Mouse (Mus musculus) spleen, embryonic (tissue): Measurements from ENCODE around the gene Taf11.

ENCODE experiments used
- CTCF ChIA-PET: fragments of 350-600 bp; sonication (Branson Sonifier 250); formaldehyde crosslinking; loops from one replicate; lab custom pipeline; 2022; lab: Charles Lee

Gene Taf11

DNA sequence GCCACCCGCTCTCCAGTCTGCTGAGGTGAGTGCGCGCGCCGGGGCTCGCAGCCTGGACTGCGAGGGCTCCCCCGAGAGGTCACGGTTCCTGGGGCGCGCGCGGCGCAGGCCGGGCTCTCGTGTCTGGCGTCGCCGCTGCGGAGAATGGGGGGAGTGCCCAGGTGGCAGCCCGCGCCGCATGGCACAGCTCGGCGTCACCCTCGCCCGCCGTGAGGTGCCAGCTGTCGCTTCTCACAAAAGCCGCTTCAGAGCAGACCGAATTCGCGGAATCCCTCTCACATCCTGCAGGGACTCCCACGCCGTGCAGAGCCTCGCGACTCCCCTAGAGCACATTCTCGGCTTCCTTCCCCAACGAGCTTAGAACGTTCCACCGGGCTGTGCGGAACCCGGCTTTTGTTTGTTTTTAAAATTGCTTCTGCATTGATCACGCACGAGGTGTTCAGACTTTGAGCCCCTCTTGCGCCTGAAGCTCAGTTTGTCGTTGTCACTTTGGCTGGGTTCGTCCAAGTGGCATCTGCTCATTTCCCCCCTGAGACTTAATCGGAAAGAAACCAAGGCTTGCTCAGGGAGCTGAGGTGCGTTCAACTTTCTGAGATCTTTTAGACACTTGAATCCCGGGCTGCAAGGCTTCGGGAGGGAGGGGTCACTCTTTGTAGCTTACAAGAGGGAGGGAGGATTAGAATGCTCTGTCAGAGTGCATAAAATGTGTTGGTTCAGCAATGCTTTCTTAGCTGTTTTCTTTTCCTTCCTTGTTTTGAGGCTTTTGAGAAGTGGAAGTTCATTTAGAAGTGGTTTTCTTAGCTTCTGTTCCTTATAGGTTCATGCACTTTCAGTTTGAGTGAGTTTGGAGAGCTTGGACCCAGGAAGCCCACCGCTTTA lies at the start of gene Taf11:
Gene Taf11, minus strand, starts transcription at position 223 of the 879 bp plus-strand sequence.
- CTCF ChIA-PET: no interaction called here

DNA sequence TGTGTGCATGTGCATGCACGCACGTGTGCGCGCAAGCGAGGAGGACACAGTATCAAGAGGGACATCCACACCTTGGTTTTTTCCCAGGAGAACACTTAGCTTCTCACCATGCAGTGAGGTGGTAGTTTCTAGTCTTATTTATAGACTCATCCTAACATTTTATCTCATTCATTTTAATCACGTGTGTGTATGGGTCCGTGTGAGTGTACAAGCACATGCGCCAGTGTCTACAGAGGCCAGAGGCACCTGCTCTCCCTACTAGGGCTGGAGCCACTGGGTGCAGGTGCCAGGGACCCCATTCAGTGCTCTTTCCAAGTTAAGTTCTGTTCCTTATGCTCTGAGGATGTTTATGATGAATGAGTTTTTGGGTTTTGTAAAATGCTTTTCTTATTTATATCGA lies 48.0 kb upstream of the Taf11 start:
- CTCF ChIA-PET: no interaction called here

DNA sequence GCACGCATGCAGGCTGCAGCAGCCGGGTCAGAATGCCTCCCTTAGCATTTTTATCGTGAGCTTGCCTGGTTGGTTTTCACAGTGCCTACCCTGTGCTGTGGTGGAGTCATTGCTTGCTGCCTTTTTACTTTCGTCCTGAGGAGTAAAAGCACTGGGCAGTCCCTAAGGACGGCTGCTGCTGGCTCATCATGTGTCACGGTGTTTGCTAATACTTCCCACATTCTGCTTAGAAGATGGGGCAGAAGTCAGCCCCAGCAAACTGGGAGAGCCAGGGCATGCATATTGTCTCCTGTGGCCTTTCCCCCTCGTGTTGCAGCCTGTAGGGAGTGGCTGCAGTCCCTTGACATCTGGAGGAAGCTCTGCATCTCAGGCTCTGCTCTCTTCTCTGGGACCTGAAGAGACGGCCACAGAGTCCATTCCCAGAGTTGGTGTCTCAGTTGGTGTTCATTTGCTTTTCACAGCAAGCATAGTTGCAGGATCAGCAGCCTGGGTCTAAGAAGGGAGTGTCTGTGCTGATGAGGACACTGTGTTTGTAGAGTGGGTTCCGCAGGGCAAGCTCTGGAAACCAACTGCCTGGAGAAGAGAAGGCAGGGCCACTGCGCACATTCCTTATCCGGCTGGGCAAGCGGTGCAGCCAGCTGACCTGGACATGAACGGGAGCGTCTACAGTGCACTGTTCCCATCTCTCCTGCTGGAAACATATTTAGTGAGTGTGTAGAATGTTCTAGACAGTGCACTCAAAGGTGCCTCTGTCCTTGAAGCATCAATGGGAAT lies 45.2 kb upstream of the Taf11 start:
- CTCF ChIA-PET: no interaction called here

- CTCF ChIA-PET: no interaction called here
Measured at GRCm38 (mm10) chr17:27953136-27953535, 43.5 kb upstream of the Taf11 start.

DNA sequence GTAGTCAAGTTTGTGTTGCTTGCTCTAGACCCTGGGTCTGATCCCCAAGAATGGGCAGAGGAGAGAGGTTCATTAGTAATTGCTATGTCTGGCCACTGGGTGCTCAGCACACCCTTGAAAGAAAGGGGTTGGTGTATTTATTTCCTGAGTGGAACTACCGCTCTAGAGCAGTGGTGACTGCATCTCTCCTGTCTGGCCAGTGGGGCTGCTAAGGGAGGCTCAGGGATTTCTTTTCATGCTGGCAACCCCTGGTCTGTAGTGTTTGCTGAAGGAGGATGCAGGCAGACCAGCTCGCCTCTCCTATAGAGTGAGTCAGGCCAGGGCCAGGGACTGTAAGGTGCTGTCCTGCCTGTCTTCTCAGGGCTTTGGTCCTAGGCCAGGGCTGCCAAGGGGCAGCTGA lies 37.5 kb upstream of the Taf11 start:
- CTCF ChIA-PET: no interaction called here

- CTCF ChIA-PET: interaction anchor here (0.6 kb wide), 1 partner anchor 311 kb away, joined by 10 read pairs; the partner anchor contains the start of gene RPS10-NUDT3
Measured at GRCm38 (mm10) chr17:27946371-27946770, 36.7 kb upstream of the Taf11 start.

GRCm38 (mm10) chr17:27945546-27946216 lies 36.0 kb upstream of the Taf11 start:
- CTCF ChIA-PET: interaction anchor here (0.6 kb wide), 1 partner anchor 311 kb away, joined by 10 read pairs; the partner anchor contains the start of gene RPS10-NUDT3

DNA sequence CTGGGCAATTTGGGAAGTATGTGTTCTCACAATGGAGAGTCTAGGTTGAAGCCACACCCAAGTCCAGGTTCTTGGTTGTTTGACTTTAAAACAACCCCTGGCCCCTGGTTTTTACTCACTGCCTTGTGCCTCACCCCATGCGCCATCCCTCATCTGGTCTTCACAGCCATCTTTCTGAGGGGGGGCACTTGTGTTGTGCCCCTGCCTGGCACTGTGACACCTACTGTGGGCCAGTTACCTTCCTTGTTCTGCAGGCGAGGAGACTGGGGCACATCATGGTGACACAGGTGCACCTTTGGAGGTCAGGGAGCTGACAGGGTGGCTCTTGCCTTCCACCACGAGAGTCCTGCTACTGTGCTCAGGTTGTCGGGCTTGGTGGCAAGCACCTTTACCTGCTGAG lies 32.5 kb upstream of the Taf11 start:
- CTCF ChIA-PET: no interaction called here

DNA sequence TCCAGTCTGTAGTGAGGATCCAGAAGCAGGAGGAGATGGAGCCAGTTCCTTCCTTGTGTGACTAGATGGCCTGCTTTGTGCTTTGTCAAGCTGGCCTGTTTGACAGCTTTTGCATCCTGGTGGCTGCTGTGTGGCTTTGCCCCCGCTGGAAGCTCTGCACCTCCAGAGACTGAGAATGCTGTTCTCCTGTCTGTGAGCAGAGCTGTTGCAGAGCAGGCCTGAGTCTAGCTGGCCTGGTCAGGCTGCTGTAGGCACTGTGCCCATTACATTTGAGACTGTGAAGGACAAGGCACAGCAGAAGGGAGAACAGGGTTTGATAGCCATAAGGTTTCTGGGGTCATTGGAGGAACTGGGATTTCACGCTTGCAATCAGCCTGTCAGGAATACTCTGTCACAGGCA lies 32.1 kb upstream of the Taf11 start:
- CTCF ChIA-PET: no interaction called here

DNA sequence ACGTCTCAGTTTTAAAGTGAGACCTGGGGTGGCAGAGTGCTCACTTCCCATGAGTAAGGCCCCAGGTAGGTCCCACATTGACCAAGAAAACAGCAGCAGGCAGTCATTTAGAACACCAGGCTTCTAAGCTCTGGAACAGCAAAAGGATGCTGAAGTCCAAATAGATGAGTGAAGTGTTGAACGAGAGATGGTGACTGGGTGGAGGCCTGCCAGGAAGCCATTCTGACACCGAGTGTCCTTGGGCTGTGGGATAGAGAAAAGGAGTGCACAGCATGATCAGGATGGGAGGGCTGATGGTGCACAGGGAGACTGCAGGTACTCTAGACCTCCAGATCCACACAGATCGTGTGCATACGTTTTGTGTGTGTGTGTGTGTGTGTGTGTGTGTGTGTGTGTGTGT lies 31.5 kb upstream of the Taf11 start:
- CTCF ChIA-PET: no interaction called here

DNA sequence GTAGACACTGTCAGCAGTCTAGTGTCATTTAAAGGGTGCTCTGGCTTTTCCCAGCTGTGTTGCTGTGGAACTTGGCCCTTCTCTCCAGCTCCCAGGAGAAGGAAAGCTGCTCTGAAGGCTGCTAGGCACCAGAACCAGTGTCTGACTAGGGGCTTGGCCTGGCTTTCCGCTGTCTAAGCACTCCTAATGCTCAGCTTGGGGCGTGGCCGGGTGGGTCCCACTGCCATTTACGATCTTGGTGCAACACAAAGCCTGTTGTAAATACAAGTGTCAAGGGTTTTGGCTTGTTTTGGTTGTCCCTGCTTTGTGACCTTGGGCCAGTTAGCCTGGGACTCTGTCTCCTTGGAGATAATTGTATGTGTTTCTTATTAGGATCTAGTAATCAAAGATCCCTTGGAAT lies 30.7 kb upstream of the Taf11 start:
- CTCF ChIA-PET: no interaction called here

GRCm38 (mm10) chr17:27939028-27939427 lies 29.4 kb upstream of the Taf11 start:
- CTCF ChIA-PET: no interaction called here

DNA sequence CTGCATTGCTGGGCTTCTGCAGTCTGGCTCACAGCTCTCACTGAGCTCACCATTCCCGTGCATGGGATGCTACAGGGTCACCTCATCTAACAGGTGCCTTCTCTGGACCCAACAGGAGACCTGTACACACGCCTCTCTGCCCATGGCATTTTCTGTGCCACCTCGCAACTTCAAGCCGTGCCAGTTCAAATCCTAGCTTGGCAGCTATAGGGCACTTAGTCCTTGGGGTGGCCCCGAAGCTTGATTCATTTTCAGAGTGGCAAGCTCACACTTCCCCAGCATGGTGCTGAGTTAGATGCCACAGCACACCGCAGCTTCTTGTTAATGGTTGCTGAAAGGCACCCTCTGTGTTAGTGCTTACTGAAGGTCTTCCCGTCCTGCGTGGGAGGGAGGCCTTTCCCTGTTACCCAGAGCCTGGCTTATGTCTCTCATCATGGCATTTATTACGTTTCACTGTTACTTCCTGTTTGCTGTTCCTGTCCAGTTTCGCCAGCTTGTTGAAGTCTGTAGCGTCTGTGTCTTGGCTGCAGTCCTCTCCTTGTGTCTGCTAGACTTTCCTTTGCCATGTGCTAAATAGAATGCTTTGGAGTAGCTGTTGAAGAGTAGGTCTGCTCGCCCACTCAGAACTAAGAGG lies 28.6 kb upstream of the Taf11 start:
- CTCF ChIA-PET: no interaction called here

DNA sequence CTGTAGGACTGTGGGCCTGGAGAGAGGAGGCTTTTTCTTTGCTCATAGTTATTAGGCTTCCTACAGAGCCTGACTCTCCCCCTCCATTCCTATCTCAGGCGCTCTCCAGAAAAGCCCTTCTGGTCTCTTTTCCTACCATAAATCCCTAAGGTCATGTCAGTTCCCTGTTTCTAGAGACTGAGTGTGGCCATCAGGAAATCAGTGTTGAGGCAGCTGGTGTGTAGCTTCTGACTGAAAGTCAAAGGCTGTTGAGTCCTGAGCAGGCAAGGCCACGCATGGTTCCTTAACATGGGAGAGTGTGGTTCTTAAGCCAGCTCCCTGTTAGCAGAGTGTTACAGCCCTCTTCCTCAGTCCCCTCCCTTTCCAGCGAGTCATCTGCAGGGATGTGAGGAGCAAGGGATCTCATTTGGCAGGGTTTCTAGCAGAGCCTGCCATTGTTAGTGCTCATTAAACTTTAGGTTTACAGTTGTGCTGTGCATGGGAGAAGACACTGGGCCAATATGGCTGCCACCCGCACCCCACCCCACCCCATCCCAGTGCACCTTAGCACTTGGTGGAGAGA lies 27.5 kb upstream of the Taf11 start:
- CTCF ChIA-PET: no interaction called here

- CTCF ChIA-PET: no interaction called here
Measured at GRCm38 (mm10) chr17:27935091-27935490, 25.4 kb upstream of the Taf11 start.

GRCm38 (mm10) chr17:27934136-27934910 lies 24.7 kb upstream of the Taf11 start:
- CTCF ChIA-PET: no interaction called here

- CTCF ChIA-PET: no interaction called here
Measured at GRCm38 (mm10) chr17:27931826-27932225, 22.2 kb upstream of the Taf11 start.

DNA sequence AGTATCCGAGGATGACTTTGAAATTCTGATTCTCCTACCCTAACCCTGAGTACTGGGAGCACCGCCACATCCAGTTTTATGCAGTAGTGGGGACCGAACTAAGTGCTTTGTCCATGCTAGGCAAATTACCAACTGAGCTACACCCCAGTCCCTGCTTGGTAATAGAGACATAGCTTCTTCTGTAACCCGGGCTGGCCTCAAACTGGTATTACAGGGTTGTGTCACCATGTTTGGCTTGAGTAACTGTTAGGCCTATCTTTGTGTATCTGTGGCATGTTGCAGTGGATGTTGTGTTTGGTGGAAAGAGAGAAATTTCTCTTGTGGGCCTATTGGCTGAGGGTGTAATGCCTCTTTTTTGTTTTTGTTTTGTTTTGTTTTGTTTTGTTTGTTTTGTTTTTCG lies 20.6 kb upstream of the Taf11 start:
- CTCF ChIA-PET: no interaction called here

DNA sequence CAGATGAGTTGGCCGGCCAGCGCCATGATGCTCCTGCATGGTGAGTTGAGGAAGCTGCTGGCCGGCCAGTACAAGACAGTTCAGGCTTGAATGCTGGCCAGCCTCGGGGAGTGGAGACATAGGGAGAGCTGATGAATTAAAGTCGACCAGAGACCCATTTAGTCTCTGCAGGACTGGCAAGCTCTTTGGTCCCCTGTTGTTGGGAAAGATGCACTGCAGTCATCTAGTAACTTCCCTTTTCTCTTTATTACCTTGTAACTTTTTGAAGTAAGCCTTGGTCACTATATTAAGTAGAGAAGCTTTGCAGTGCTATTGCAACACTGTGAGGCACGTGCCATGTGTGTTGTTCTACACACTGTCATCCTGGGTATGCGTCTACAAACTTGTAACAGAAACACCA lies 15.9 kb upstream of the Taf11 start:
- CTCF ChIA-PET: interaction anchor here (0.6 to 0.7 kb wide), 2 partner anchors 63 to 239 kb away, joined by 3 to 5 read pairs; no protein-coding TSS in a partner anchor

DNA sequence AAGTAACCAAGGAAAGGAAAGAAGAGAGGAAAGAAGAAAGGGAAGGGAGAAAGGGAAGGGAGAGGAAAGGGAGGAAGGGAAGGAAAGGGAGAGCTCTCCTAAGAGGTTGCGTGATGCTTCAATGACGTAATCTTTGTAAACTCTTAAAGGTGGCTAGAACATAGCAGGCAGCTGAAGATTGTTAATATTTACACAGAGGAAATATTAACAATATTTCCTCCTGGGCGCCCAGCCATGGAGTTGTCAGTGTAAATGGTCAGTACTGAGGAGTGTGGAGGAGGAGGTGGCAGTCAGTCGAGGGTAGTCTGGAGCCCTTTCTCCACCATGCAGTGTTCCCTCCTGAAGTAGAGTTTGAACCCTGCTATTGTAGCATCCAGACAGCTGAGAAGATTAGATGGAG lies 15.4 kb upstream of the Taf11 start:
- CTCF ChIA-PET: interaction anchor here (0.6 kb wide), 1 partner anchor 238 kb away, joined by 5 read pairs; no protein-coding TSS in a partner anchor
